Mouse (Mus musculus) erythroblast, embryonic 14.5 days (primary cell): ENCODE measurements around the gene Chil4. TPM values are rescaled to one million over a fixed set of nuclear protein-coding genes. Genes with fewer than 3 reads are reported as not detected.
"Not testable (repeated sequence)": the region's sequence is repeated elsewhere in the genome, so short reads cannot be mapped to it uniquely, and the experiment has no call there.

Experiments used
- H3K27me3 ChIP-seq: 2 replicates; pipeline ENCODE4 v1.6.1; 2012; ENCODE audit warnings: inconsistent platforms; ENCODE audit not compliant: control insufficient read depth
- H3K36me3 ChIP-seq: 2 replicates; pipeline ENCODE4 v1.6.1; 2012; ENCODE audit warnings: mild to moderate bottlenecking, inconsistent platforms; ENCODE audit not compliant: control insufficient read depth
- H3K4me1 ChIP-seq: 2 replicates; pipeline ENCODE4 v1.6.1; 2012; ENCODE audit warnings: inconsistent platforms; ENCODE audit not compliant: control insufficient read depth
- H3K4me3 ChIP-seq: replicated peaks from 2 replicates; pipeline ENCODE3; 2012; ENCODE audit warnings: moderate library complexity, mild to moderate bottlenecking, inconsistent platforms
- H3K9me3 ChIP-seq: 2 replicates; pipeline ENCODE4 v1.6.1; 2012; ENCODE audit warnings: low read length, inconsistent platforms, mixed read lengths; ENCODE audit not compliant: control insufficient read depth
- GATA1 ChIP-seq: IDR thresholded peaks from 2 replicates; pipeline ENCODE4 v1.6.1; 2012; ENCODE audit warnings: low read length, inconsistent platforms, mixed read lengths
- TAL1 ChIP-seq: IDR thresholded peaks from 3 replicates; pipeline ENCODE4 v1.6.1; 2012; ENCODE audit warnings: low read length, inconsistent platforms, mixed read lengths
- polyA plus RNA-seq: library from polyadenylated mRNA; stranded (reverse); fragments of >175 nt; gene quantifications from 2 replicates; pipeline ENCODE4 v1.2.3, GENCODE M21; 2012

Gene Chil4
- polyA plus RNA-seq: not detected in 2 replicates

- no peak for TF ChIP-seq GATA1
- no peak for TF ChIP-seq TAL1
- no peaks in the 10 kb centered on the region for H3K9me3 ChIP-seq
- no peaks in the 10 kb centered on the region for H3K4me1 ChIP-seq
- no peaks in the 10 kb centered on the region for H3K27me3 ChIP-seq
- H3K4me3 ChIP-seq: no peak within 1 kb of the TSS
- H3K36me3 ChIP-seq: no peaks in the 10 kb centered on the region
Observed at GRCm38 (mm10) chr3:106219407-106219806, at the start of gene Chil4. Gene Chil4 (minus strand): TSS chr3:106219507.

- no peak for TF ChIP-seq GATA1
- TF ChIP-seq TAL1: no peak
- Histone ChIP-seq H3K27me3 (no peaks in the 10 kb centered on the region), H3K9me3 (no peaks in the 10 kb centered on the region; the same call in none of the 2 replicates), H3K4me3 (no peak overlapping the region), H3K4me1 (no peaks in the 10 kb centered on the region), H3K36me3 (no peaks in the 10 kb centered on the region)
Observed at GRCm38 (mm10) chr3:106265854-106266253, 46.5 kb upstream of the Chil4 start.

- Histone ChIP-seq H3K27me3 (no peaks in the 10 kb centered on the region), H3K4me3 (no peak overlapping the region), H3K4me1 (no peaks in the 10 kb centered on the region), H3K36me3 (no peaks in the 10 kb centered on the region), H3K9me3 (no peaks in the 10 kb centered on the region; the same call in none of the 2 replicates)
- no peak for TF ChIP-seq GATA1
- TF ChIP-seq TAL1: no peak
Observed at GRCm38 (mm10) chr3:106264854-106265253, 45.5 kb upstream of the Chil4 start.

DNA sequence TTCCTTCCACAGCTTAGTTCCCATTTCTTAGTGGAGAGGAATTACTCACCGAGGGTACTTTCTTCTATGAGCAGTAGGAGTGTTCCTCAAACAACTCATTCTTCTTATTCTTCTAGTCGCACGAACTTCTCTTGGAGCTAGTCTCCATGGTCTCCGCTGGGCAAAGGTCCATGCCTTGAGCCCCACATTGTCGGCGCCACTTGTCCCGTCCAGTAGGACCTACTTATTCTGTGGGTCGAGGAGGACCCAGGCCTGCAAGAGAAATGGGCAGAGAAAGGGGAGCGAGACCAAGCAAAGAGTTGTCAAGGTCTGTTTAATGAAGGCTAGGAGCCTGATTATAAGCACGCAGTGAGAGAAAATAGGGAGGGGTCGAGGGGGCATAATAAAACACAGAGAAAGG is 37.8 kb upstream of the Chil4 start:
- not testable (repeated sequence) for H3K4me3 ChIP-seq, H3K4me1 ChIP-seq, H3K36me3 ChIP-seq, H3K27me3 ChIP-seq
- H3K9me3 ChIP-seq: peaks cover 23% of the 10 kb centered on the region

DNA sequence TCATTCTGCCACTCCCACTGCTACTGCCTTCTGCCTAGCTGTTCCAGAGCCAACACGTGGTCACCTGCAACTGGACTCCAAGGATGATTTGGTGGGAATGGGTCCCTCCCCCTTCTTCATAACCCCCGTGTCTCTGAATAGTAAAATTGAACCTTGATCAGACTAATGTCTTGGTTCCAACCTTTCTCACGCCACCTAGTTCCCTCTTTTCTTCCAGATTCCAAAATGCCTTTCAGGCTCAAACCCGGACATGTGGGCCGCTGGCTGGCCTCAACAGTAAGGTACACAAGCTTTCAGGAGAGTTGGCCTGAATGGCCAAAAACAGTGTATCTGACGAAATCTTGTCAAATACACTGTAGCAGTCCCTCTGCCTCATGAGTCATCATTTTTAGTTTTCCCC is 33.4 kb upstream of the Chil4 start:
- no peaks in the 10 kb centered on the region for H3K4me1 ChIP-seq
- peaks cover 38% of the 10 kb centered on the region for H3K9me3 ChIP-seq
- H3K36me3 ChIP-seq: no peaks in the 10 kb centered on the region
- H3K27me3 ChIP-seq: no peaks in the 10 kb centered on the region
- TF ChIP-seq TAL1: no peak
- TF ChIP-seq GATA1: no peak
- no peak overlapping the region for H3K4me3 ChIP-seq

DNA sequence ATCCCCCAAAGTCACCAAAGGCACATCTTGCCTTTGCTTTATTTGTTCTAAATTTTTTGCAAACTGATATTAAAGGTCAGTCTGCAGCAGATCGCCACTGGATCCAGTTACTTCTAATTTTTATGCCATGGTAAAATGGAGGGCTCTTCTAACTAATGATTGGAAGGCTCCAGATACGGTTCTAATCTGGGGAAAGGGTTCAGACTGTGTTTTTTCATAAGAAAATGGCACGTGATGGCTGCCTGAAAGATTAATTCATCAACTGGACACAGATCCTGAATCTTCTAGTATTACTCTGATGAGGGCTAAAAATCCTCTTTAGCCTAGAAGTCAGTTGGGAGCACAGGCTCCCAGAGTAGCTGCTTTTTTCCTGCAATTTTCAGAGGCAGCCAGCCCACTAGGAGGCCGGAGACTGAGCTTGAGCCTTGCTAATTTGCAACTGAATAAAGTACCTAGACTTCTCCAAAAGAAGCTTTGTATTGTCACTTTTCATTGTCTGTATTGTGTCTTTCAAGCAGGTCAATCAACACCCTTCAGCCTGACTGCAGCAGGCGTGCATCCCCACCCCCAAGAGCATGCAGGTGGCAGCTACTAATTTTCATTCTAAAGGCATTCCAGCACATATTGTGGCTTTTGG is 31.6 kb upstream of the Chil4 start:
- not testable (repeated sequence) for H3K4me3 ChIP-seq, H3K27me3 ChIP-seq, H3K36me3 ChIP-seq, H3K4me1 ChIP-seq
- H3K9me3 ChIP-seq: peaks cover 36% of the 10 kb centered on the region

DNA sequence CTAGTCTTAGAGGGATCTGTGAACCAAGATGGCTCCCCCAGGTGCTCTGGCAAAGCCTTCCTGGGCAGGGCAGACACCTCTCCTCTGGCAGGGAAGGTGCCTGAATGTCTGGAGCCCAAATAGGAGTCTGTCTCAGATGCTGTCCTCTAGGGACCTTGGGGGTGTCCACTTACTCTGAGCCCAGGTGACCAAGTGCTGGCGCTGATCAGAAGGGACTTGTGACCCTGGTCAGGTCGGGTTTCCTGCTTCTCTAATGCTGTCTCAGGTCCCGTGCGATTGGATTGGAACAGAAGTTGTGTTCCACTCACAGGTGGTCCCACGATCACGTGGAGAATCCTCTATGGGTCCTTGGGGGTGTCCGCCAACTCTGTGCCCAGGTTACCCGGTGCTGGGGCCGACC is 28.1 kb upstream of the Chil4 start:
- not testable (repeated sequence) for H3K27me3 ChIP-seq, H3K36me3 ChIP-seq, H3K4me1 ChIP-seq, H3K4me3 ChIP-seq
- H3K9me3 ChIP-seq: peaks cover 26% of the 10 kb centered on the region

DNA sequence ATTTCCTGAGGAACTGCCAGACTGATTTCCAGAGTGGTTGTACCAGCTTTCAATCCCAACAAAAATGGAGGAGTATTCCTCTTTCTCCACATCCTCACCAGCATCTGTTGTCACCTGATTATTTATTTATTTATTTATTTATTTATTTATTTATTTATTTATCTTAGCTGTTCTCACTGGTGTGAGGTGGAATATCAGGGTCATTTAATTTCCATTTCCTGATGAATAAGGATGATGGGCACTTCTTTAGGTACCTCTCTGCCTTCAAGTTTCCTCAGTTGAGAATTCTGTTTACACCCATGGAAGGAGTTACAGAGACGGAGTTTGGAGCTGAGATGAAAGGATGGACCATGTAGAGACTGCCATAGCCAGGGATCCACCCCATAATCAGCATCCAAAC is 20.9 kb upstream of the Chil4 start:
- H3K36me3 ChIP-seq, H3K27me3 ChIP-seq, H3K4me1 ChIP-seq, H3K4me3 ChIP-seq: not testable (repeated sequence)
- H3K9me3 ChIP-seq: peaks cover 11% of the 10 kb centered on the region

DNA sequence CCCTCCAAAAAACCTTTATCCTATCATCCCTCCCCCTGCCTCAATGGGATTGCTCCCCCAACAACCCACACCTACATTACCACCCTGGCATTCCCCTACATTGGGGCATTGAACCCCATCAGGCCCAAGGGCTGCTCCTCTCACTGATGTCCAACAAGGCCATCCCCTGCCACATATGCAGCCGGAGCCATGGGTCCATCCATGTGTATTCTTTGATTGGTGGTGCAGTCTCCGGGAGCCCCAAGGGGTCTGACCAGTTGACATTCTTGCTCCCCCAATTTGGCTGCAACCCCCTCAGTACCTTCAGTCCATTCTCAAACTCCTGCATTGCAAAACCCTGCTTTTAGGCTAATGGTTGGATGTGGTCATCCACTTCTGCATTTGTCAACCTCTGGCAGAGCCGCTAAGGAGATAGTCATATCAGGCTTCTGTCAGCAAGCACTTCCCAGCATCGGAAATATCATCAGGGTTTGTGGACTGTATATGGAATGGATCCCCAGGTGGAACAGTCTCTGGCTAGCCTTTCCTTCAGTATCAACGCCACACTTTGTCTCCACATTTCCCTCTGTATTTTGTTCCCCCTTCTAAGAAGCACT is 20.0 kb upstream of the Chil4 start:
- TF ChIP-seq GATA1 (no peak), TAL1 (no peak)

GRCm38 (mm10) chr3:106223391-106223790 is 4.1 kb upstream of the Chil4 start:
- H3K9me3 ChIP-seq, H3K36me3 ChIP-seq, H3K27me3 ChIP-seq, H3K4me1 ChIP-seq, H3K4me3 ChIP-seq: not testable (repeated sequence)

More for the DNA sequence above, 20.0 kb upstream of the Chil4 start:
- no peaks in the 10 kb centered on the region for H3K4me1 ChIP-seq
- peaks cover 11% of the 10 kb centered on the region for H3K9me3 ChIP-seq
- no peak overlapping the region for H3K4me3 ChIP-seq
- no peaks in the 10 kb centered on the region for H3K27me3 ChIP-seq
- no peaks in the 10 kb centered on the region for H3K36me3 ChIP-seq
